Mouse (Mus musculus) kidney, adult 2 months (tissue): Measurements from ENCODE around the gene Gstm7. TPM values are rescaled to one million over a fixed set of nuclear protein-coding genes. Genes with fewer than 3 reads are reported as not detected.

Experiments
- DNase-seq: peaks from one replicate; pipeline ENCODE4 v3.0.0; 2021
- H3K27ac ChIP-seq: fragments of 200-500 bp; 2 replicates; pipeline ENCODE4 v1.5.1; 2012; ENCODE audit warnings: low read depth, low read length, control low read depth, inconsistent platforms; ENCODE audit not compliant: insufficient read depth
- H3K27me3 ChIP-seq: fragments of 200-500 bp; replicated peaks from 2 replicates; pipeline ENCODE4 v1.6.1; 2012; ENCODE audit warnings: mild to moderate bottlenecking, moderate library complexity, low read length, inconsistent platforms; ENCODE audit not compliant: control insufficient read depth, insufficient read depth
- H3K36me3 ChIP-seq: fragments of 200-500 bp; 2 replicates; pipeline ENCODE4 v1.6.1; 2012; ENCODE audit warnings: mild to moderate bottlenecking, moderate library complexity, low read length, inconsistent platforms; ENCODE audit not compliant: control insufficient read depth, insufficient read depth
- H3K4me1 ChIP-seq: fragments of 200-500 bp; 2 replicates; pipeline ENCODE4 v1.6.1; 2011; ENCODE audit warnings: low read length; ENCODE audit not compliant: control insufficient read depth, insufficient read depth
- H3K4me3 ChIP-seq: fragments of 200-500 bp; 2 replicates; pipeline ENCODE4 v1.5.1; 2011; ENCODE audit warnings: mild to moderate bottlenecking, low read depth, low read length, control low read depth; ENCODE audit not compliant: insufficient read depth
- CTCF ChIP-seq: fragments of 200-500 bp; conservative IDR thresholded peaks from 2 replicates; pipeline ENCODE4 v1.5.1; 2011; ENCODE audit warnings: low read depth, mild to moderate bottlenecking, control low read depth, low read length, moderate library complexity, mixed read lengths; ENCODE audit not compliant: insufficient read depth, insufficient read length
- POLR2A ChIP-seq: fragments of 200-500 bp; IDR thresholded peaks from one replicate; pipeline ENCODE4 v1.6.1; 2011; ENCODE audit warnings: low read depth, low read length, control low read depth
- WGBS: fragments of 180-500 bp; shearing (Covaris S2); methylation state at CpG from one replicate; pipeline ENCODE4 v1.1.7; 2018; 5-methylcytosine and 5-hydroxymethylcytosine counted together
- polyA plus RNA-seq: library from polyadenylated mRNA; depleted of rRNA; stranded (reverse); fragments of >200 nt; gene quantifications from 2 replicates; pipeline ENCODE4 v1.2.3, GENCODE M21; 2012

The Gstm7 gene
- polyA plus RNA-seq, 1 experiment = 28.1 TPM

DNA sequence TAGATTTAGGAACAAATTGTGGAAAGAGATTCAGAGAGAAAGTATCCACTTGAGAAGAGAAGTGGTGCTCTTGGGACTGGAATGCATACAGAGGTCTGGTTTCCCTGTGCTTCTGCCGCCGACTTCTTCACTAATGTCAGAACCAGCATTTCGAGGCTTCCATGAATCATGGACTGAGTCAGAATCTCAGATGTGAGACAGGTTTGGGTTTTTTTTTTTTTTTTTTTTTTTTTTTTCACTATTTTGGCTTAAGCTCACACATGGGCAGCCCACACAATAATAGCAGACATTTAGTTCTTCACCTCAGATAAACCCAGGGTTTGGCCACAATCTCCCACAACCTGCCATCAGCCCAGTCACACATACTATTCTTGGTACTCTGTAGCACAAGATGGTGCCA, 3.7 kb upstream of the Gstm7 start:
- TF ChIP-seq POLR2A = no peak
- TF ChIP-seq CTCF = no peak
- peaks cover 7% of the 10 kb centered on the region; the same call in 1 of the 2 replicates for H3K4me1 ChIP-seq
- H3K36me3 ChIP-seq = no peaks in the 10 kb centered on the region
- no peak overlapping the region for H3K27ac ChIP-seq
- no peaks in the 10 kb centered on the region for H3K27me3 ChIP-seq
- DNase-seq = no peak
- WGBS = 77% methylated on average over 3 of the region's 3 CpGs
- H3K4me3 ChIP-seq = no peak overlapping the region

DNA sequence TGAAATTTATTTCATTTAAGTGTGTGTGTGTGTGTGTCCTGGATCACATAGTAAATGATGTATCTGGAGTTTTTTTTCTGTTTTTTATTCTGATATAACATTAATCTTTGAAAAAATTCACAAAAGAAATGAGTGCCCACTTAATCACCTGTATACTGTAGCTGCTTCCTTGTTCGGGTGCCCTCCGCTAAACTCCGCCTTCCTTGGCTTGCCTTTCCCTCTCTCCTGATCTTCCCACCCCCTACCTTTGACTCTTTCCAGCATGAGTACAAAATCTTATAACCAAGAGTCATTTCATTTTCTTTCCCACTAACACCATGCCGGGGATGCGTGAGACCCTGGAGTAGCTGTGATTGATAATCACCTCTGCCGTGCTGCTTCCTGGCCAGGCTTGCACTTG, 511 bp upstream of the Gstm7 start:
- H3K27ac ChIP-seq = no peak overlapping the region
- 61% methylated on average over 6 of the region's 6 CpGs for WGBS

DNA sequence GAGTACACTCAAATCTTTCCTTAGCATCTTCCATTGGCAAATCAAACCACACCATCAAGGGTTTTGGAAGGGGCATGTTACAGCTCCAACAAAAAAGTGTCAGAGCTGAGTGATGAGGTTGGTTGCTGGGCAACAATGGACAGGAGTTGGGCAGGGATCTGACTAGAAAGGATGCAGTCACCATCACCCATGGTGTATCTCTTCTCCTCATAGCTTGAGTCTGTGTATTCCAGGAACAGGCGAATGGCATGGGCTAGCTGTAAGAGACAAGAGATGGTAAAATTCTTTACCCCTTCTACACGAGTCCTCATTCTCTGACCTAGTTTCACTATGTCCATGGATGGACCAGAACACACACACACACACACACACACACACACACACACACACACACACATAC, 483 bp downstream of the Gstm7 start:
- H3K27ac ChIP-seq = peak overlapping the region; percentile 33; the same call in 1 of the 2 replicates

More for the DNA sequence above, 511 bp upstream of the Gstm7 start:
- Histone ChIP-seq H3K4me1 (peaks cover 4% of the 10 kb centered on the region; the same call in 1 of the 2 replicates), H3K27me3 (no peaks in the 10 kb centered on the region), H3K4me3 (no peak overlapping the region), H3K36me3 (no peaks in the 10 kb centered on the region)
- peak; percentile 71 for DNase-seq
- TF ChIP-seq CTCF = no peak
- TF ChIP-seq POLR2A = no peak

DNA sequence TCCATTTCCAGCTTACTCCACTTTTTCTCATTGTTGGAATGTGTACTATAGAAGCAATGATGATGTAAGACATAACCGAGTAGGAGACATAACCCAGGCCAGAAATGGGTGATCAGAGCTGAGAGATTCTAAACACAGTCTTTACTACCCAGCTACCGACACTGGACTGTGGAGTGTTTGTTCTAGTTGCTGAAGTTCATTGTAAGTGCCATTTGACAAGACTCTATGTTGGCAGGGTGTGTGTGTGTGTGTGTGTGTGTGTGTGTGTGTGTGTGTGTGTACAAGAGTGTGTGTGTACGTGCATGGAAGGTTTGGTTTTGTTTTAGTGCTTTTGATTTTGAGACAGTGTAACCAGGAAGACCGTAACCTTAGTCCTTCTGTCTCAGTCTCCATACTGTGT, 1.9 kb downstream of the Gstm7 start:
- no peak overlapping the region for H3K27ac ChIP-seq
- peaks cover 4% of the 10 kb centered on the region; the same call in 1 of the 2 replicates for H3K4me1 ChIP-seq
- 91% methylated on average over 4 of the region's 4 CpGs for WGBS
- DNase-seq = no peak
- H3K27me3 ChIP-seq = no peaks in the 10 kb centered on the region
- TF ChIP-seq POLR2A (no peak), CTCF (no peak)
- H3K36me3 ChIP-seq = no peaks in the 10 kb centered on the region
- H3K4me3 ChIP-seq = no peak overlapping the region

More for the DNA sequence above, 483 bp downstream of the Gstm7 start:
- H3K27me3 ChIP-seq = no peaks in the 10 kb centered on the region
- H3K36me3 ChIP-seq = no peaks in the 10 kb centered on the region
- H3K4me1 ChIP-seq = peaks cover 4% of the 10 kb centered on the region; the same call in 1 of the 2 replicates
- no peak for DNase-seq
- TF ChIP-seq CTCF (no peak), POLR2A (no peak)
- peak overlapping the region; percentile 46 for H3K4me3 ChIP-seq
- 59% methylated on average over 2 of the region's 2 CpGs for WGBS

DNA sequence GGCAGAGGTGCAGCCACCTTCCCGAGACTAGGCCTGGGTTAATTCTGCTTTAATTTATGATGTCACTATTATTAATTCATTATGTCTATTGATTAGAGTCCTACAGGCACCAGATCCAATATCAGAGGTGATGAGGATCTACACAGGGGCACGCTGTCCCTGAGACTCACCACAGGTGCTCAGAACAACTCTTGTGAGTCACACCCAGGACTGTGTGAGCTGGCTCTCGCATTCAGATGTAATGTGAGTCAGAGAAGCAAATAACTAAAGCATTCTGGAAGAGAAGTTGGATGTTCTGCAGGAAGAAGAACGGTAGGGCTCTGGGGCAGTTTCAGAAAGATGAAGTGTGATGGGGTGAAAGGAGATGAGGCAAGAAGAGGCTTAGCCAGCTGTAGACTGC, 2.4 kb downstream of the Gstm7 start:
- no peak for DNase-seq
- no peaks in the 10 kb centered on the region for H3K36me3 ChIP-seq
- WGBS = 85% methylated on average over 4 of the region's 4 CpGs
- no peaks in the 10 kb centered on the region for H3K27me3 ChIP-seq
- H3K4me1 ChIP-seq = peaks cover 4% of the 10 kb centered on the region; the same call in 1 of the 2 replicates
- no peak overlapping the region for H3K4me3 ChIP-seq
- no peak overlapping the region for H3K27ac ChIP-seq
- TF ChIP-seq POLR2A (no peak), CTCF (no peak)

DNA sequence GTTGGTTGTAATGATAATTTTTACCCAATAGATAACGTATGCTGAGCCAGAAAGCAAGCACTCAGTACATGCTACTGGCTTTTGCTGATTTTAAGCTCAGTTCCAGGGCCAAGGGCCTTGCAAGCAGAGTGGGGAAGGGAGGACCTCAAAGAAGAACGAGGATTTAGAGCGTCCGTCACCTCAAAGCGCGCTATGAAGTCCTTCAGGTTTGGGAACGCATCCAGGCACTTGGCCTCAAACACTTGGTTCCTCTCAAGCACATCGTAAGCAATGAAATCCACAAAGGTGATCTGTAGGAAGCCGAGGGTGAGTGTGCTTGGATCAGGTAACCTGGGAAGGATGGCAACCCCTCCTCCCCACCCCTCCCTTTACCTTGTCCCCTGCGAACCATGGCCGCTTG, 2.9 kb downstream of the Gstm7 start:
- no peaks in the 10 kb centered on the region for H3K27me3 ChIP-seq
- 80% methylated on average over 11 of the region's 11 CpGs for whole genome bisulfite sequencing
- no peak for DNase-seq

DNA sequence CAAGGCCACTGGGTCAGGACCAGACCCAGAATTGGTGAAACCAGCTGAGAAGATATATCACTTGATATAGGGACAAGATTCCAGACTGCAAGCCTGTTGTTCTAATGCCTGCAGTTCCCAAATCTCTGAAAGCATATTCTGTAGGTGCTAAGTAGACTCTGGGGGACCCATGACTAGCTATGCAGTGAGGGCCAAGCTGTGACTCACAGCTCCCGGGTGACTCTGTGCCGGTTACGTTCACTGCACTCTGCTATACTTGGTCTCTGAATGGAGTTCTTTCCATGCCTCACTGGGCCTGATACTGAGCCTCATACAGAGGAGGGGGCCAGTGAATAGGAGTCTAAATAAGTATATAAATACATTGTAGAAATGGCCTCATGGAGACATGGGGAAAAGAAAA, 3.8 kb downstream of the Gstm7 start:
- H3K4me3 ChIP-seq = no peak overlapping the region
- TF ChIP-seq POLR2A (no peak), CTCF (no peak)
- 63% methylated on average over 3 of the region's 3 CpGs for WGBS
- H3K27ac ChIP-seq = no peak overlapping the region
- H3K27me3 ChIP-seq = no peaks in the 10 kb centered on the region
- peaks cover 4% of the 10 kb centered on the region; the same call in 1 of the 2 replicates for H3K4me1 ChIP-seq
- DNase-seq = no peak
- no peaks in the 10 kb centered on the region for H3K36me3 ChIP-seq

More for the DNA sequence above, 2.9 kb downstream of the Gstm7 start:
- no peak overlapping the region for H3K4me3 ChIP-seq
- TF ChIP-seq POLR2A (no peak), CTCF (no peak)
- no peaks in the 10 kb centered on the region for H3K36me3 ChIP-seq
- H3K27ac ChIP-seq = no peak overlapping the region
- H3K4me1 ChIP-seq = peaks cover 4% of the 10 kb centered on the region; the same call in 1 of the 2 replicates

DNA sequence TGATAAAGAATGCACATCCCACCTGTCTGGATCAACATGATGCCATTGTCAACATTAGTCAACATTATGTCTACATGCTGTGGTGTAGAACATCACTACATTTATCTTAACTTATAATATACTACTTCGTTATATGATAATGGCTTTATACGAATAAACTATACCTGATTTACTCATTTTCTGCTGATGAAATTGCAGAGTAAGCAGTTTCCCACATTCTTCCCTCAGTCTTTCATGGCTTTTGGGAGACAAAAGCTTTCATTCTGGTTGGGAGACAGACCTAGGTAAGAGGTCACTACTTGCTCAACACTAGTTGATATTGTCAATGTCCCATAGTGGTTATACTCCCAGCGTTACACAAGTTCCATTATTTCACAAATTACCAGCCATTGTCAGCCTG, 6.3 kb downstream of the Gstm7 start:
- no peaks in the 10 kb centered on the region for H3K4me1 ChIP-seq
- DNase-seq = no peak
- 97% methylated on average over 3 of the region's 3 CpGs for WGBS
- TF ChIP-seq POLR2A = no peak
- no peak for TF ChIP-seq CTCF
- H3K27me3 ChIP-seq = no peaks in the 10 kb centered on the region
- H3K36me3 ChIP-seq = no peaks in the 10 kb centered on the region
- H3K4me3 ChIP-seq = no peak overlapping the region
- H3K27ac ChIP-seq = no peak overlapping the region
